Mouse (Mus musculus): Measurements from ENCODE around the gene Ykt6.

DNA sequence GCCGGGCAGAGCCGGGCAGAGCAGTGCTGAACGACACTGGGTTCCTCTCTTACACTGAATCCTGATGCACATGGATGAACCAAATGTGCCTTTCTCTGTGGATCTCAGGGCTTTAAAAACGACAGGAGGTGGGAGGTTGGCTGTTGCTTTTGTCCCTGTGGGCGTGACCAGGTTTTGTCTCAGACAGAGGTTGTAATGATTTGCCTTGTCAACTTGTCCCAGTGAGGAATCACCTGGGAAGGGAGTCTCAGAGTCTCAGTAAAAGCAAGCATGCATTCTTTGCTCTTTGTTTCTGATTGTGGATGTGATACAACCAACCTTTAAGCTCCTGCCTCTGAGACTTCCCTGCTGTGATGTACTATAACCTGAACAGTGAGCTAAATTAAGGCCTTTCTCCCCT lies 48.4 kb upstream of the Ykt6 start:
- TF ChIP-seq HCFC1 (IDR thresholded peaks at IDR 0.05; ENCODE audit: low read depth, low read length) (no peak), CTCF (conservative IDR thresholded peaks at IDR 0.05 in 1 of 2, IDR thresholded peaks at IDR 0.05 in 1 of 2; ENCODE audit: low read depth in 2 of 2, low read length in 2 of 2) (no peak), EP300 (IDR thresholded peaks at IDR 0.05; ENCODE audit: low read length) (no peak), POLR2AphosphoS2 (IDR thresholded peaks at IDR 0.05; ENCODE audit: low read depth, low read length) (no peak), CHD1 (IDR thresholded peaks at IDR 0.05; ENCODE audit: low read depth, low read length) (no peak), ZNF384 (IDR thresholded peaks at IDR 0.05; ENCODE audit: low read depth, low read length) (no peak), KAT2A (IDR thresholded peaks at IDR 0.05; ENCODE audit: insufficient replicate concordance, low read length) (no peak)
